Mouse (Mus musculus): Measurements from ENCODE around the gene Rps19bp1.

DNA sequence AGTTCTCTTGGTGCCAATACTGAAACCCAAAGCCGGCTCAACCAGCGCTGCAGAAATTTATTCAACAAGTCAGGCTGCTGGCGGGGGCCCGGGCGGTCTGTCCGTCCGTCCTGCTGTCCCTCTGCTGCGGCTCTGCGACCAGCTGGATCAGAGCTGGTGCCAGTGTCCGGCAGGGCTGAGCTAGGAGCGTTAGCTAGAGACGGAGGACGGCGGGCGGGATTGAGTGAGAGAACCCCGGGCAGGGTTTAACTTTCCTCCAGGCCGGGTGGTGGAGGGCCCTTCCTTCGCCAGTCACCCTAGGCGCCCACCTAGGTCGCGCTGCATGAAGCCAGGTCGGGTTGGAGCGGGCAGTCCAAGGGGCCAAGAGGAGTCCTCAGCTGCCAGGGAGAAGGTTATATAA, 23.9 kb upstream of the Rps19bp1 start:
- TF ChIP-seq CTCF (conservative IDR thresholded peaks at IDR 0.05; ENCODE audit: insufficient read depth, insufficient read length, low read depth, low read length) (no peak), POLR2A (IDR thresholded peaks at IDR 0.05; ENCODE audit: low read depth, low read length) (no peak)
